Mouse (Mus musculus) erythroblast, embryonic 14.5 days (primary cell): ENCODE results near the gene Gpatch1. TPM values are rescaled to one million over a fixed set of nuclear protein-coding genes. Genes with fewer than 3 reads are reported as not detected.
A peak's percentile ranks its signal among the peaks of the same experiment; 100 is the strongest.

Experiments
- H3K27me3 ChIP-seq: 2 replicates; pipeline ENCODE4 v1.6.1; 2012; ENCODE audit warnings: inconsistent platforms; ENCODE audit not compliant: control insufficient read depth
- H3K36me3 ChIP-seq: 2 replicates; pipeline ENCODE4 v1.6.1; 2012; ENCODE audit warnings: mild to moderate bottlenecking, inconsistent platforms; ENCODE audit not compliant: control insufficient read depth
- H3K4me1 ChIP-seq: 2 replicates; pipeline ENCODE4 v1.6.1; 2012; ENCODE audit warnings: inconsistent platforms; ENCODE audit not compliant: control insufficient read depth
- H3K4me3 ChIP-seq: replicated peaks from 2 replicates; pipeline ENCODE3; 2012; ENCODE audit warnings: moderate library complexity, mild to moderate bottlenecking, inconsistent platforms
- H3K9me3 ChIP-seq: 2 replicates; pipeline ENCODE4 v1.6.1; 2012; ENCODE audit warnings: low read length, inconsistent platforms, mixed read lengths; ENCODE audit not compliant: control insufficient read depth
- GATA1 ChIP-seq: IDR thresholded peaks from 2 replicates; pipeline ENCODE4 v1.6.1; 2012; ENCODE audit warnings: low read length, inconsistent platforms, mixed read lengths
- TAL1 ChIP-seq: IDR thresholded peaks from 3 replicates; pipeline ENCODE4 v1.6.1; 2012; ENCODE audit warnings: low read length, inconsistent platforms, mixed read lengths
- polyA plus RNA-seq: library from polyadenylated mRNA; stranded (reverse); fragments of >175 nt; gene quantifications from 2 replicates; pipeline ENCODE4 v1.2.3, GENCODE M21; 2012

Gene Gpatch1
- 0.32 and 0.41 TPM in 2 replicates for polyA plus RNA-seq

- H3K27me3 ChIP-seq: peaks cover 3% of the 10 kb centered on the region
- H3K4me1 ChIP-seq: peaks cover 26% of the 10 kb centered on the region
- TF ChIP-seq GATA1 (no peak), TAL1 (no peak)
- peak within 1 kb of the TSS; percentile 86 for H3K4me3 ChIP-seq
- no peaks in the 10 kb centered on the region for H3K9me3 ChIP-seq
- H3K36me3 ChIP-seq: no peaks in the 10 kb centered on the region
These were observed at the start of gene Gpatch1 for GRCm38 (mm10) chr7:35317729-35318609. TSS of gene Gpatch1 (minus strand) at chr7:35318440.

- Histone ChIP-seq H3K27me3 (no peaks in the 10 kb centered on the region), H3K9me3 (peaks cover 4% of the 10 kb centered on the region; the same call in 1 of the 2 replicates), H3K4me3 (no peak overlapping the region), H3K4me1 (no peaks in the 10 kb centered on the region), H3K36me3 (no peaks in the 10 kb centered on the region; the same call in 1 of the 2 replicates)
- TF ChIP-seq TAL1 (no peak), GATA1 (no peak)
These were observed 47.1 kb upstream of the Gpatch1 start for GRCm38 (mm10) chr7:35365161-35365910.

- no peaks in the 10 kb centered on the region for H3K4me1 ChIP-seq
- TF ChIP-seq GATA1 (no peak), TAL1 (no peak)
- H3K36me3 ChIP-seq: no peaks in the 10 kb centered on the region; the same call in 1 of the 2 replicates
- no peaks in the 10 kb centered on the region for H3K9me3 ChIP-seq
- H3K27me3 ChIP-seq: no peaks in the 10 kb centered on the region
- H3K4me3 ChIP-seq: no peak overlapping the region
These were observed 44.6 kb upstream of the Gpatch1 start for GRCm38 (mm10) chr7:35362868-35363267.

GRCm38 (mm10) chr7:35362253-35362652, 44.0 kb upstream of the Gpatch1 start:
- H3K27me3 ChIP-seq: no peaks in the 10 kb centered on the region
- no peaks in the 10 kb centered on the region for H3K9me3 ChIP-seq
- TF ChIP-seq GATA1: no peak
- no peak for TF ChIP-seq TAL1
- H3K36me3 ChIP-seq: no peaks in the 10 kb centered on the region; the same call in 1 of the 2 replicates
- no peak overlapping the region for H3K4me3 ChIP-seq
- H3K4me1 ChIP-seq: no peaks in the 10 kb centered on the region

- H3K4me3 ChIP-seq: no peak overlapping the region
- H3K27me3 ChIP-seq: no peaks in the 10 kb centered on the region
- no peaks in the 10 kb centered on the region for H3K9me3 ChIP-seq
- no peaks in the 10 kb centered on the region for H3K36me3 ChIP-seq
- no peaks in the 10 kb centered on the region for H3K4me1 ChIP-seq
- TF ChIP-seq TAL1: no peak
- TF ChIP-seq GATA1: no peak
These were observed 39.4 kb upstream of the Gpatch1 start for GRCm38 (mm10) chr7:35357621-35358020.

- no peaks in the 10 kb centered on the region for H3K4me1 ChIP-seq
- TF ChIP-seq TAL1: no peak
- TF ChIP-seq GATA1: no peak
- no peaks in the 10 kb centered on the region for H3K27me3 ChIP-seq
- 0 out of 2 replicates have a peak, but pooled peaks cover 3% of the 10 kb centered on the region for H3K9me3 ChIP-seq
- no peaks in the 10 kb centered on the region for H3K36me3 ChIP-seq
- no peak overlapping the region for H3K4me3 ChIP-seq
These were observed 37.1 kb upstream of the Gpatch1 start for GRCm38 (mm10) chr7:35355303-35355872.

GRCm38 (mm10) chr7:35353306-35353705, 35.1 kb upstream of the Gpatch1 start:
- Histone ChIP-seq H3K9me3 (0 out of 2 replicates have a peak, but pooled peaks cover 3% of the 10 kb centered on the region), H3K27me3 (no peaks in the 10 kb centered on the region), H3K4me1 (peaks cover 5% of the 10 kb centered on the region), H3K36me3 (no peaks in the 10 kb centered on the region), H3K4me3 (no peak overlapping the region)
- no peak for TF ChIP-seq GATA1
- TF ChIP-seq TAL1: no peak

GRCm38 (mm10) chr7:35351155-35351554, 32.9 kb upstream of the Gpatch1 start:
- TF ChIP-seq GATA1 (no peak), TAL1 (no peak)
- no peak overlapping the region for H3K4me3 ChIP-seq
- peaks cover 14% of the 10 kb centered on the region for H3K4me1 ChIP-seq
- H3K36me3 ChIP-seq: no peaks in the 10 kb centered on the region
- H3K27me3 ChIP-seq: no peaks in the 10 kb centered on the region; the same call in 1 of the 2 replicates
- H3K9me3 ChIP-seq: peaks cover 6% of the 10 kb centered on the region

- no peak for TF ChIP-seq TAL1
- TF ChIP-seq GATA1: no peak
- peaks cover 8% of the 10 kb centered on the region for H3K9me3 ChIP-seq
- no peaks in the 10 kb centered on the region; the same call in 1 of the 2 replicates for H3K27me3 ChIP-seq
- no peak overlapping the region for H3K4me3 ChIP-seq
- H3K4me1 ChIP-seq: peaks cover 14% of the 10 kb centered on the region
- no peaks in the 10 kb centered on the region for H3K36me3 ChIP-seq
These were observed 31.8 kb upstream of the Gpatch1 start for GRCm38 (mm10) chr7:35349886-35350684.
